Mouse (Mus musculus) Patski (cell line): Measurements from ENCODE around the gene Khdc4. TPM values are rescaled to one million over a fixed set of nuclear protein-coding genes. Genes with fewer than 3 reads are reported as not detected.

Experiments used
- ATAC-seq: fragments of 100-300 bp; one replicate; pipeline ENCODE4 v1.8.0; 2021
- CTCF ChIA-PET: fragments of 350-600 bp; sonication (Branson Sonifier 250); formaldehyde crosslinking; loops from one replicate; lab custom pipeline; 2022; ENCODE audit warnings: inconsistent platforms; lab: Charles Lee
- POLR2A ChIA-PET: fragments of 350-600 bp; sonication (Branson Sonifier 250); formaldehyde crosslinking; loops from one replicate; lab custom pipeline; 2022; ENCODE audit warnings: antibody characterized with exemption, inconsistent platforms; lab: Charles Lee
- DNase-seq: peaks from one replicate; pipeline ENCODE4 v3.0.0-alpha.2; 2011; ENCODE audit warnings: low read depth, low spot score
- H3K27me3 ChIP-seq: fragments of 371-371 bp; one replicate; pipeline ENCODE4 v1.5.1; 2021
- CTCF ChIP-seq: fragments of 100-300 bp; IDR thresholded peaks from one replicate; pipeline ENCODE4 v1.5.1; 2021
- in situ Hi-C: fragments of 300-500 bp; cut with MboI; formaldehyde crosslinking; loops from 3 replicates; pipeline ENCODE4 v1.11.1; 2018; ENCODE audit warnings: low pct_unique_long_range_greater_than_20kb, mixed read lengths
- polyA plus RNA-seq: library from polyadenylated mRNA; unstranded; gene quantifications from one replicate; pipeline ENCODE4 v1.2.3, GENCODE M21; 2021

Khdc4 gene
- polyA plus RNA-seq, 1 experiment from 2014 or later, result 112 TPM

- ATAC-seq (no peak), DNase-seq (no peak)
- ChIA-PET POLR2A (interaction anchor here (1.5 kb wide), 1 partner anchor 25 kb away, joined by 4 read pairs; no protein-coding TSS in a partner anchor), CTCF (no interaction called here)
- H3K27me3 ChIP-seq, result no peaks in the 10 kb centered on the region
- in situ Hi-C loops, result no loop called here
- no peak for TF ChIP-seq CTCF
These were observed 37.7 kb upstream of the Khdc4 start for GRCm38 (mm10) chr3:88647779-88648413.

- DNase-seq (no peak), ATAC-seq (no peak)
- in situ Hi-C loops, result no loop called here
- ChIA-PET POLR2A (interaction anchor here (0.8 to 1.5 kb wide), 5 partner anchors 14 to 38 kb away, joined by 3 to 5 read pairs (median 3); no protein-coding TSS in a partner anchor), CTCF (interaction anchor here (1.1 kb wide), 1 partner anchor 9 kb away, joined by 3 read pairs; no protein-coding TSS in a partner anchor)
- H3K27me3 ChIP-seq, result no peaks in the 10 kb centered on the region
- no peak for TF ChIP-seq CTCF
These were observed 37.0 kb upstream of the Khdc4 start for GRCm38 (mm10) chr3:88648452-88649168.

- DNase-seq (no peak), ATAC-seq (no peak)
- CTCF ChIA-PET, result interaction anchor here (1.0 to 1.1 kb wide), 2 partner anchors 10 to 62 kb away, joined by 3 read pairs; no protein-coding TSS in a partner anchor
- in situ Hi-C loops, result no loop called here
- TF ChIP-seq CTCF, result no peak
- POLR2A ChIA-PET, result interaction anchor here (0.8 to 1.4 kb wide), 6 partner anchors 10 to 42 kb away, joined by 3 to 5 read pairs (median 3); no protein-coding TSS in a partner anchor
- H3K27me3 ChIP-seq, result no peaks in the 10 kb centered on the region
These were observed 36.4 kb upstream of the Khdc4 start for GRCm38 (mm10) chr3:88649186-88649585.

GRCm38 (mm10) chr3:88649967-88650366, 35.6 kb upstream of the Khdc4 start:
- ATAC-seq (no peak), DNase-seq (no peak)
- POLR2A ChIA-PET, result interaction anchor here (1.0 to 1.4 kb wide), 5 partner anchors 9 to 43 kb away, joined by 3 to 4 read pairs (median 3); no protein-coding TSS in a partner anchor
- in situ Hi-C loops, result no loop called here
- CTCF ChIA-PET, result interaction anchor here (1.0 kb wide), 1 partner anchor 63 kb away, joined by 3 read pairs; no protein-coding TSS in a partner anchor
- TF ChIP-seq CTCF, result no peak
- H3K27me3 ChIP-seq, result no peaks in the 10 kb centered on the region

GRCm38 (mm10) chr3:88650713-88651504, 34.7 kb upstream of the Khdc4 start:
- DNase-seq, result no peak
- in situ Hi-C loops, result no loop called here
- no peak for ATAC-seq
- no peaks in the 10 kb centered on the region for H3K27me3 ChIP-seq
- POLR2A ChIA-PET, result interaction anchor here (1.2 kb wide), 1 partner anchor 42 kb away, joined by 3 read pairs; no protein-coding TSS in a partner anchor
- no peak for TF ChIP-seq CTCF
- CTCF ChIA-PET, result interaction anchor here (0.8 to 1.4 kb wide), 3 partner anchors 26 to 44 kb away, joined by 3 to 4 read pairs (median 3); no protein-coding TSS in a partner anchor

GRCm38 (mm10) chr3:88651669-88652618, 33.7 kb upstream of the Khdc4 start:
- CTCF ChIA-PET, result interaction anchor here (0.8 to 1.5 kb wide), 6 partner anchors 15 to 46 kb away, joined by 3 to 4 read pairs (median 3); partner anchors contain the start of gene Arhgef2
- ATAC-seq, result peak; percentile 5
- DNase-seq, result no peak
- POLR2A ChIA-PET, result interaction anchor here (1.2 kb wide), 1 partner anchor 41 kb away, joined by 3 read pairs; no protein-coding TSS in a partner anchor
- TF ChIP-seq CTCF, result no peak
- H3K27me3 ChIP-seq, result no peaks in the 10 kb centered on the region
- in situ Hi-C loops, result no loop called here

- in situ Hi-C loops, result no loop called here
- ATAC-seq (no peak), DNase-seq (no peak)
- POLR2A ChIA-PET, result interaction anchor here (1.0 to 1.6 kb wide), 2 partner anchors 12 to 61 kb away, joined by 3 to 4 read pairs; no protein-coding TSS in a partner anchor
- no peak for TF ChIP-seq CTCF
- CTCF ChIA-PET, result interaction anchor here (0.9 to 2.0 kb wide), 3 partner anchors 40 to 47 kb away, joined by 3 to 5 read pairs (median 3); partner anchors contain the start of gene Arhgef2
- peaks cover 4% of the 10 kb centered on the region for H3K27me3 ChIP-seq
These were observed 32.6 kb upstream of the Khdc4 start, which contains the start of gene Rxfp4 for GRCm38 (mm10) chr3:88652846-88653515. TSS of gene Rxfp4 (minus strand) at chr3:88653142.
